Mouse (Mus musculus) layer of hippocampus, adult 9-11 months (tissue): ENCODE results near the gene Zfhx2.

Experiments used
- DNase-seq: peaks from one replicate; pipeline ENCODE4 v3.0.0; 2022

Gene Zfhx2

DNA sequence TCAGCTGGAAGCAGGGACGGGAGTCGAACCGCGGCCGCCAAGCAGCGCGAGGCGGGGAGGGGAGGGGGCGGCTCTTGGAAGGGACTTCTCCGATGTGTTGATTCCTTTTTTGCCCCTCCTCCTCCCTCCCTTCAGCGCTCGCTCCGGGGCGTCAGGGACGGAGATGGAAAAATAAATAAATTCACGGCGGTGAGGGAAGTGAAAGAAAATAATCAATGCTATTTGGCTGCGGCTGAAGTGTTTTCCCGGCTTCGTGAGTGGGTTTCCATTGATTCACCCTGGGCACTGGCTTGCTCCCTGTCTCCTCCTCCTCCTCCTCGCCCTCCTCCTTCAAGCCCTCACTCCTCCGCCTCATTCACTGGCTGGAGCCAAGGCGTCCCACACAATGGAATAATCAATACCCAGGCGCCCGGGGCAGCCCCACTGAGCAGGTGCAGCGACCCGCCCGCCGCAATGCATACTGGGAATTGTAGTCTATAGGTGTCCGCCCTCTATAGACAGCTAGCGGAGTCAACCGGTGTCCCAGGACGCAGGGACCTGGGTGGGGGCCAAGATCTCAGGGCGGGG lies at the start of gene Zfhx2:
TSS of gene Zfhx2 (minus strand) at position 314 of the 567 bp plus-strand sequence.
- peak; percentile 97 for DNase-seq

DNA sequence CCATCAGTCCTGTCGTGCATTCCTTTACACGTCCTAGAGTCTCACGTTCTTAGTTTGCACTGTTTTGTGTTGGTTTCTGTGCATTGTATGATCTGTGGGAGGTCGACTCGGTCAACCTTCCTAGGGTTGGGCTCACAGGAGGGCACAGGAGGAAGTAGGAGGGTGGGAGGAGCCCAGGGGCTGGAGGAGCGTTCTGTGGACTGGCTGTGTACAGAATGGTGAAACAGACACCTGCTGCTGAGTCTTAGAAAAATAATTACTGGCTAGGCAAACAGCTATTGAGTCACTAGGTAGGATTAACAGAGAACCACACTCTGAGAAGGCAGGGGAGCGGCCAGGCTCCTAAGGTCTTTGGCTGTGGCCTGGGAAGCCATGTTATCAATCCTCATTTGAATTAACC lies 47.2 kb upstream of the Zfhx2 start:
- no peak for DNase-seq

DNA sequence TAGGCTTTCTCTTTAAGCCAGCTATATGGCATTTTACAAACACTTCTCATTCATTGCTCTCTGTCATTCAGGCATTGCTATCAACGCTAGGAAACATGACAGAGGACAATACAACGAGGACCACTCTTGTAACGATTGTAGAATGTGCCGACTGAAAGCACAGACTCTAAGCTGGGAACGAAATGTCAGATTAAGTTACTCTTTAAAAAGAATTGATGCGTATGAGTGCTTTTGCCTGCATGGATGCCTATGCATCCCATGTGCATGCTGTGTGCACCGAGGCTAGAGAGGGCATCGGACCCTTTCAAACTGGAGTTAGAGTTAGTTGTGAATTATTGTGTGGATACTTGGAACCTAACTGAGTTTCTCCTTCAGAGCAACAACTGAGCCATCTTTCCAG lies 43.6 kb upstream of the Zfhx2 start:
- DNase-seq = no peak

DNA sequence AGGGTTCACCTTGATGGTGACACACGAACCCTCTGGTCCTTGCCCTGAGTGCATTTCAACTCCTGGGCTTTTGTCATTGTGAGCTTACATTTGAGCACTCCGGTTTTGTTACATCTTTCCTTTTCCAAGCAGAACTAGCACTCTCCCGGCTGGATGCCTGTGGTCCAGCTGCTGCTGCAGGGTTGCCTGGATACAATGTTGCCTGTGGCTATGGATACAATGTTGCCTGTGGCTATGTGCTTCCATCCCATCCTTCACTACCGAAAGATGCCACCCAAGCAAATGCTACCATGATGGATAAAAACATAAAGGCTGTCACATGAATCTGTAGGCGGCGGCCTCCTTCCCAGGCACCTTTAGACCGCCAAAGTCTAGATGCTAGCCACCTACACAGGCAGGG lies 34.4 kb upstream of the Zfhx2 start:
- DNase-seq = peak; percentile 57

DNA sequence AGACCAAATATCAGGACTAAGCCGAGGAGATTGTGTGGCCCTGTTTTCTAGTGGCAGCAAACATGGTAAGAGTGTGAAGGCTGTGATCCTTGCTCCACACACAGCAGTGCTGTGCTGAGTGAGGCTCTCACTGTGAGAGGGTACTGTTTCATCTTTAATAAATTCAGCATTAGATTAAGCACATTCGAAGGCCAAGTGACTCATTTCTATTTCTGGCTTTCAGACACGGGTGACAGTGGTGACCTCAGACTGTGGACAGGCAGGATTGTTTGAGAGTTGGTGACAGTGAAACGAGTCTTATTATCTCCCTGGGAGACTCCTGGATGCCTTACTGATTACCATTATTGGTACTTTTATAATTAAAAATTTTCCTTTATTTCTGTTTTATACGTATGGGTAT lies 33.6 kb upstream of the Zfhx2 start:
- peak; percentile 44 for DNase-seq

DNA sequence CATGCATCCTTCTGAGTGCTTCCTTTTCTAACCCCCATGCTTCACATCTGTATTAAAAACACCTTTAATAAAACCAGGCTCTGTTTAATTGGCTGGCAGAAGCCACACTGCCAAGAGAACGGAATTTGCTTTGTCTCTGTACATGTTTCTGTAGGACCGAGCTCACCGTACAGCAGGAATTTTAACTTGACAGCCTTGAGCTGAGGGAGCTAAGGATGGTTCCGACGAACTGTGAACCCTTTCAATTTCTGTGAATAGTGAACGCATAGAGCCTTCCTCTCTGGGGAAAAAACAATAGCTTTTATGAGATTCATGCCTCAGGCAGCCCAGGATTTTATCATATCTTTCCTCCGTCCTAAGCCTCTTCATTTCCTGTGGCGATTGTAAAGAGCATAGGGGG lies 30.2 kb upstream of the Zfhx2 start:
- DNase-seq = no peak

DNA sequence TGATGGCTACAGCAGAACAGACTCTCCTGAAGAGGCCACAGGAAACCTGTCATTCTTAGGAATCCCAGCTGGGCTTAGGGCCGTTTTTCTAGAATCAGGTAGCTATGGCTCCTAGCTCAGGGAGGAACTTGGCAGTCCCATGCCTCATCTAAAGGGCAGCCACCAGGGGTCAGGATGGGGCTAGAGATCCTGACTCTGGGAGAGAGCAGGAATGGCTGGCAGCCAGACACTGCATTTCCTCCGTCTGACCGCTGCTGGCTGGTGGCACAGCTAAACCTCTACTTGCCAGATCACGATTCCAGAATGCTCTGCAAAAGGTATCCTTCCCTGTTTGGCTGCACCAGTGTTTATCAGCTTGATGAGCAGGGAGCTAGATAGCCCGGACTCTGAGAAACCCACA lies 29.8 kb upstream of the Zfhx2 start:
- peak; percentile 71 for DNase-seq

DNA sequence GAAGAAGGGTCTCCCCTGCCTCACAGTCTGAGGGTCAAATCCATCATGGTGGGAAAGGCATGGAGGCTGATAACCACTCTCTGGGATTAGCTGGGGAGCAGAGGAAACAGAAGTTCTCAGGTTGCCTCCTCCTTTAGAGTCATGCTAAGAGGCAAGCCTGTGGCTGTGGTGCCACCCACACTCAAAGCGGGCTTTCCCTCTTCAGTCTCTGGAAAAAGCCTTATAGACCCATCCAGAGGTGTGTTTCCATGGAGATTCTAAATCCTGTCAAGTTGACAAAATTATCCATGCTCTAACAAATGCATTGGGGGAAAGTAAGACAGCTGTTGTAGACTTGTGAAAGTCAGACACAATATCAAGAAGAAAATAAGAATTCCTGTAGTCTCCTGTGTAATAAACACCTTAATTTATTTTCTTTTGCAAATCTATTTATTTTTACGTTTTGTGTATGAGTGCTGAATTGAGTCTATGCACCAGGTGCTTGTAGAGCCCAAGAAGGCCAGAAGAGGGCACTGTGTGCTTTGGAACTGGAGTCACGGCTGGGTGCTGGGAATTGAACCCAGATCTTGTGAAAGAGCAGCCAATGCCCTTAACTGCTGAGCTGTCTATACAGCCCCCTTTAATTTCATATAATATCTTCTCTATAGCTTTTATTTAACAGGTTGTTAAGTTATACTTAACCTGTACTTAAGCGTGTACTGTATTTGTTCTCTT lies 27.5 kb upstream of the Zfhx2 start:
- DNase-seq = no peak

DNA sequence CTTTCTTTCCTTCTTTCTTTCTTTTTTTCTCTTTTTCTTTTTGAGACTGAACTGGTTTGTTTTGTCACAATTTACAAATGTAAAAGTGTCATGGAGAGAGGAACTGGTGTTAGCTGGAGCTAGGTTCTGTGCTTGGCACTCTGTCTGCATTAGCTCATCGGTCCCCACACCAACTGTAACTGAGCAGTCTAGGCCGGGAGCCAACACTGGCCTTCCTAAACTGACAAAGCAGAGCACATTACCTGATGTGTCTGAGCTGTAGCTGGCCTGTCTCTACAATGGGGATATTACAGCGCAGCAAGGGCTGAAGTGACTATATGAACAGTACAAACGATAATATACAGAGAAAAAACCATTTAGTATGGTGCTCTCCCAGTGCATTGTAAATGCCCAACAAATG lies 26.7 kb upstream of the Zfhx2 start:
- DNase-seq = peak; percentile 80

DNA sequence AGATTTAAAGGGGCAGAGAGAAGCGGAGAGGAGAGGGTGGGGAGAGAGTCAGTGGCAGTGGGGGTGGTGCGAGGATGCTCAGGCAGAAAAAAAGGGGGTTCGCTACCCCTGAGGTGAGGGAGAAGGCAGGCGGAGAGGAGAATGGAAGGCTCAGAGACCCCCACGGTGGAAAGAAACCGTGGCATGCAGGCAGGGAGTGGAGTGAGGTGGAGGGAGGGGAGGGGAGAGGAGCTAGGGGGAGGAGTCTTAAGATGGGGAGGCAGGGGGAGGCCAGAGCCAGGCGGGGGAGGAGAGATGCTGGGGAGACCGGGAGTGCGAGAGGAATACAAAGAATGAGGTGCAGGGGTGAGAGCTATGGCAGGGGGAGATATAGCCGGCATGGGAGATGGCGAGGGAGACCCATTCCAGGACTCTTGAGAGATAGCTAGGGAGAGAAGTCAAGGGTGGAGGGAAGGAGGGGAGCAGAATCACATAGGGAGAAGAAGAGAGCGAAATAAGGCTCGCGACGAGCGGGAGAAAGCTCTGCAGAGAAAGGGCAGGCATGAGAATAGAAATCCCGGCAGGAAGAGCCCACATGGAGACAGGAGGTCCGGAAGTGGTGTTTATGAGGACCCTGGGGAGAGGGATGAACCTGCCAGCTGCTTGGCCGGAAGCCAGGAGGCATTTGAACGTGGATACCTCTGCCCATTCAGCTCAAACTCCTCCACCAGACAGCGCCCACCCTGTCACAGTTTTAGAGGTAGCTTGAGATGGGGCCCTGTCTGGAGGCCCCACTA lies 24.5 kb upstream of the Zfhx2 start, which contains the start of gene Jph4:
TSS of gene Jph4 (minus strand) at position 511 of the 776 bp plus-strand sequence.
- DNase-seq = peak; percentile 82

DNA sequence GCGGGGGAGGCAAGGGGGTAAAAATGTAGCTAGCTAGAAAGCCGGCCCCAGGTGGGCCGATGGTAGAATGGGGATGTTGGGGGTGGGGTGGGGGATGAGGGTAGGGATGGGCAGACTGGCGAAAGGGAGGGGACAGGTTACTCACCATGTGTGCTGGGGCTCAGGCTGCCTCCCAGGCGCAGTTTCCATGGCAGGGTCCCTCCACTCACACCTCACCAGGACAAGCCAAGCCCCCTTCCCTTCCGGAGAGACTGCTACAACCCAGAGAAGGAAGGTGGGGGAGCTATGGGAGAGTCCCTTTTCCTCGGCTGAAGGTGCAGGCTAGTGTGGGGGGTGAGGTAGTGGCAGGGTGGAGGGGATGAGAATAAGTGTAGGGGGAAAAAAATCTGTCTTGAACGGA lies 23.7 kb upstream of the Zfhx2 start:
- no peak for DNase-seq

DNA sequence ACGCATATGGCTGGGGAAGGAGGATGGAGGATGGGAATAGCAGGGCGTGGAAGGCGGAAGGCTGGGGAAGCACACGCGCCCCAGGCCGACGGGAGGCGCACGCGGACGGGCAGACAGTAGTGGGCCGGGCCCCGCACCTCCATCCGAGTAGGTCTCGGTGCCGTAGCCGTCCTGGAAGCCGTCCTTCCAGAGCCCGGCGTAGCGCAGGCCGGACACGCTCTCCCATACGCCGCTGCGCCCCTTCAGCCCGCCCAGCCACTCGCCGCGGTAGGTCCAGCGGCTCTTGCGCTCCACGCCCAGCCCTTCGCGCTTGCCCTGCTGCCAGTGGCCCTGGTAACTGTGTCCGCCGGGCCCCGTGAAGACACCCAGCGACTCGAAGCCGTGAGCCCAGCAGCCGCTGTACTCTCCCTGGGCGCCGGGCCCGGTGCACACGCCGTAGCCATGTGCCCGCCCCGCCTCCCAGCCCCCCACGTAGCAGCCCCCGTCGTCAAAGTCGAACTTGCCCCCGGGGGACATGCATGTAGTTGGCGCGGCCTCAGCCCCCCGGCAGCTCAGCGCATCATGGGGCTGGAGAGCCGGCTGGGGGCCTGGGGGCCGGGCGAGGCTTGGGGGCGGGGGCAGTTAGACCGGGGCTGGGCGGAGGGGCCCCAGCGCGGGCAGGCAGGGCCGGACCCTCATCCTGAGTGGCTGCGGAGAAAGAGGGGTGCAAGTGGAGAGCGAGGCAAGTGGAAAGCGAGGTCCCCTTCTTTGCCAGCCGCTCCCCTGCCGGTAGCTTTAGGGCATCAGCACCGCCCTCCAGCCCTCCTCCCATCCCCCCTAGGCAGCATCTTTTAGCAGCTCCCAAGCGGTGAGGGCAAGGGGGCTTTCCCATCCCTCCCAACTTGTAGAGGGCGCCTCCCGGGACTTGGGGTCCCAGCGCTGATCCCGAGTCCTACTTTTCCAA lies 22.9 kb upstream of the Zfhx2 start:
- DNase-seq = no peak

DNA sequence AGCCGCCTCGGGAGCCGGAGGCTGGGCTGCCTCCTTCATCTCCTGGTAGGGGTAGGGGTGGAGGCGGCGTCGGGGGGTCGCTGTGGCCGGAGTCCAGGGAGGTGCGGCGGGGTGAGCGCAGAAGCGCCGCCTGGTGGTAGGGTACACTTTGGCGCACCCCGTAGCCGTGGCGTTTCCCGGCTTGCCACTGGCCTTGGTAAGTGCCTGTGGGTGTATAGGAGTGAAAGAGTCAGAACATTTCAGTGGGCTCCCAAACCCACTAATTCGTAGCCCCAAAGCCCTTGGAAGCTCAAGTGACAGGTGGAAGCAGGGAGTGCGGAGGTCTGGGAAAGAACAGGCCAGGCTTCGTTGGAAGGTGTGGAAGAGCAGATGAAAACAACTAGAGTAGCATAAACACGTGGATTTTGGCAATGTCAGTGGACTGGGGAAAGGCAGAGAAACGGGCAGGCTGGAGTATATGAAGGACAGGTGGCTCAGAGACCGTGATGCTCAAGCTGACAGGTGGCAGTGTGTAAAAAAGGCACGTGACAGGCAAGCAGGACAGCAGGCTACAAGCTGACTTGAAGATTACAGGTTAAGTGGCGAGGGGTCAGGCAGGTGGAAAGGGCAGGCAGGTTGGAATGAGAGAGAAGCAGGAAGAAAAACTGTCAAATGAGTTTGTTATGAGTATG lies 22.0 kb upstream of the Zfhx2 start:
- peak; percentile 30 for DNase-seq

DNA sequence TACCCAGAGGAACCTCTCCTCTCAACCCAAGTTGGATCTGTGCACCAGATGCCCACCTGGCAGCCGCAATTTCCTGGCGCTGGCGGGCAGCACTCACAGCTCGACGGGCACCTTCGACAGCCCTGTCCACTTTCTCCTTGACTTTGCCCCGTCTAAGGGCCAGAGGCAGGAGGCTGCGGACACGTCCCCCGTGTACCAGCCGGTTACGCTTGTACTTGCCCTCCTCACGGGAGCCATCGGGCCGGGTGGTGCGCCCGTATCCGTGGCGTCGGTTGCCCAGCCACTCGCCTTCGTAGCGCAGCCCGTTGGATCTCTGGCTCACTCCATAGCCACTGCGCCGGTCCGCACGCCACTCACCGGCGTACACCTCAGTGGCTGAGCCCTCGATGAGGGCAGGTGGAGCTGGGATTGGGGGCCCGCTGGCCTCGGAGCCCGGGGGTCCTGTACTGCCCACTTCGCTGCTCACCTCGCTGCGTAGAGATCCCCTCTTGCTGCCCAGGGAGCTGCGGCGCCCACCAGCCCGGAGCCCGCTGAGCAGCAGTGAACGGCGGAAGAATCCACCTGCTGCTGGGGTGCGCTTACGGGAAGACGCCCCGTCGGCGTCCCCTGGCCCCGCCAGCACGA lies 21.3 kb upstream of the Zfhx2 start:
- peak; percentile 9 for DNase-seq

DNA sequence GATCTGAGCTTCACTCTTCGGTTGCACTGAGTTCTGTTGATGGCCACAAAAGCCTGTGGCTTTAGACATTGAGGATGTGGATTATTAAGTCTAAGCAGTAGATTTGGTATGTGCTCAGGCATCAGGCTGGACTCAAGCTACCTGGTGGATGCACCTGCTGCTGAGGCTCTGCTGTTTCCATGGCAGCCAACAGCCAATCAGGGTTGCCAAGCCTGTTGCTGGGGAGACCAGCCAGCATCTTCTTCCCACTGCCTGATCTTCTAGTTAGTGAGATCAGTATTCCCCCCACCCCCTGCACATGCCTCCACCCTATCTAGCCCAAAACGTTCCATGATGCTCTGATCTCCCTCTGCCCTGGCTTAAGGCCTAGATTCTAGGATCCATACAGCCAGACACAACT lies 19.6 kb upstream of the Zfhx2 start:
- peak; percentile 82 for DNase-seq

DNA sequence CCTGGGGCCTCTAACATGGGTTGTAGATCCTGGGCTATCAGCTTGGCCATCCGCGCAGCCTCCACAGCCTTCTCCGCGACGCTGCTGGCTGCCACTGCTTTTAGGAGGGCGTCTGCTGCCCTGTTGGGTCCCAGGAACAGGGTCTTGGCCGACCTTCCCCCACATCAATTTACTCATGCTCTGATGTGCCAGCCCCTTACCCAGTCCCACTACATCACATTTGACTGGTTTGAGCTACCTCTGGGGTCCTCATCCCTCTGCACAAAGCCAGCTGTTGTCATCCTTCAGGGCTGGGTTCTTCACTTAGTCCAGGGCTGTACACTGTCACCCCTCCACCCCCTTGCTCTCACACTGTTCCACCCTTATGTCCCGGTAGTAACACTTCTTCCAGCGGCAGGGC lies 18.0 kb upstream of the Zfhx2 start:
- no peak for DNase-seq

DNA sequence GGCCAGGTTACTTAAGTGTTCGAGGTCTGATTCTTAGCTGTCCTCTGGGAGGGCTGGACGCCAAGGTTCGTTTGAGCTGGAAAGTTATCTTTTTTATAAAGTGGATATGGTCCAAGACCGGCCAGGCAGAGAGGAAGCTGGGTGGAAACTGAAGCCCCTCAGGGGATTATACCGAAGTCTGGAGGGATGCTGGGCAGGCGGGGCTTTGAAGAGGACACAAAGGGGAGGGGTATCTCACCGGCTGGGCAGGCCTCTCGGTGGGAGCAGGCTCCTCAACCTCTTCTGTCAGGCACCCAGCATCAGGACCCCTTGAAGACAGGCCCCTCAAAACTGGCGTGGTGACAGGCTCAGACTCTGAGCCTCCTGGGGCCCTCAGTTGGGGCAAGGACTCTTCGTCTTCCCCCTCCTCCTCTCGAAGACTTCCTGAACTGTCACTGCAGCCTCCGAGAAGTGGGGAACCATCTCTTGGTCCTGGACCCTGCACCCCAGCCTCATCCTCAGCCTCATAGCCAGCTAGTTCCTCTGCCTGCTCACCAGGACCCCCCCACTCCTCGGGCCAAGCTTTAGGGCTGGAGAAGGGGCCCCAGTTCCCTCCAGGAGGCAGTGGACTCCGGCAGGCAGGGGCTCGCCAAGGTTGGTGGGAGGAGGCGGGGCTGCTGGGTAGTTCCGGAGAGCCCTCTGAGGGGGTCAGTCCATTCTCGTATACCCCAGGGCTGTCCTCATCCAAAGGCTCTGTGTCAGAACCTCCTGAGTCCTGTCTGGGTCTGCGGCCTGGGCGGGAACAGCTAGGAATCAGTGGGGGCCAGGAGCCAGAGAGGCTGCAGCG lies 17.1 kb upstream of the Zfhx2 start:
- DNase-seq = no peak

DNA sequence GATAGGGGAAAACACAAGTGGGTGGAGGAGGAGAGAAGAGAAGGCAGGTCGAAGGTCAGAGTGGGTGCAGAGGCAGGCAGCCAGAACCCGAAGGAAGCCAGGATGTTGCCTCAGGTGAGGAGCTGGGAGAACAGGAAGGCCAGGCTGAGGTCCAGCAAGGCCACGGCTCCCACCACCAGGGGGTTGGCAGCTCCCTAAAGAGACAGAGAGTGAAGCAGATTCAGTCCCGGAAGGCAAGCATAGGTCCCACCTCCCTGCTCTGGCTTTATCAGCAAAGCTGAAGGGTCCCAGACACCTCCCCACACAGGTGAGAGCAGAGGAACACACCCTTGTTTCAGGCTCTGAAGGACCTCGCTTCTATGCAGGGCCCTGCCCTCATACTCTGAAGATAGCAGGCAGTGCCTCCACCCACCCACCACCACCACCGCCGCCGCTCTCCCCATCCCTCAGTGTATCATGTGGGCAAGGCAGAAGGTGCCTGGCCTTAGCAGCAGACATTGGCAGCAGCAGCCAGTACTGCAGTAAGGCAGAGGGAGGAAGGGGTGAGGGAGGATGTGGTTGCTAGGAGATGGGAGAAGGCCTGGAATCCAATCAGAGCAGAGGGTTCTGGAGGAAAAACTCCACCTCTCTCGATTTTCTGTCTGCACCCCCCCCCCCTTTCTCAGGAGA lies 16.2 kb upstream of the Zfhx2 start:
- DNase-seq = peak; percentile 94

DNA sequence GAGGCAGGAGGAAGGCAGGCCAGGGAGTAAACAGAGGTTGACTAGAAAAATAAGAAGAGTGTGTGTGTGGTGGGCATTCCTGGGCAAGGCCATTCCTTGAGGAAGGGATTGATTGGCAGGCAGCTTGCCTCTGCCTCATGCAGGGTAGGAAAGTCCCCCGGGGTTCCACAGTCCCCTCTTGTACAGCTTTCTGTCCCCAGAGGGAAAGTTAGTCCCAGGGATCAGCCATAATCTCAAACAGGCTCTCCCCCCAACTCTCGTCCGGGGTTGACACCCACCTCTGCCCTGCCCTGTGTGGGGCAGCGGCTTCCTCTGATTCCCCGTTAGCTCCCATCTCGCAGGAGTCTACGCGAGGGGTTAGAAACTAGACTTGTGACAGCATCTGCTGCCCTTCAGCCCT lies 14.9 kb upstream of the Zfhx2 start:
- no peak for DNase-seq
